Mouse (Mus musculus) bone marrow macrophage, adult 2 months (primary cell): Measurements from ENCODE around the gene Ube2n. TPM values are rescaled to one million over a fixed set of nuclear protein-coding genes. Genes with fewer than 3 reads are reported as not detected.

ENCODE experiments used
- H3K27ac ChIP-seq: 2 replicates; pipeline ENCODE4 v1.5.1; 2012; ENCODE audit warnings: low read depth, low read length; ENCODE audit not compliant: insufficient read depth
- H3K4me1 ChIP-seq: 2 replicates; pipeline ENCODE4 v1.6.1; 2012; ENCODE audit warnings: low read length; ENCODE audit not compliant: control insufficient read depth, insufficient read depth
- H3K4me3 ChIP-seq: 2 replicates; pipeline ENCODE4 v1.5.1; 2012; ENCODE audit warnings: mild to moderate bottlenecking, low read length, moderate library complexity; ENCODE audit not compliant: insufficient read depth
- CTCF ChIP-seq: IDR thresholded peaks from 2 replicates; pipeline ENCODE4 v1.5.1; 2012; ENCODE audit warnings: low read depth, mild to moderate bottlenecking, low read length, moderate library complexity
- POLR2A ChIP-seq: IDR thresholded peaks from 2 replicates; pipeline ENCODE4 v1.6.1; 2012; ENCODE audit warnings: mild to moderate bottlenecking, low read depth, low read length, borderline replicate concordance
- polyA plus RNA-seq: library from polyadenylated mRNA; stranded (reverse); fragments of >200 nt; gene quantifications from 2 replicates; pipeline ENCODE4 v1.2.4, GENCODE M21; 2012; ENCODE audit not compliant: missing spikeins, insufficient read depth, insufficient read length

Gene Ube2n
- polyA plus RNA-seq, 1 experiment = 116 TPM

DNA sequence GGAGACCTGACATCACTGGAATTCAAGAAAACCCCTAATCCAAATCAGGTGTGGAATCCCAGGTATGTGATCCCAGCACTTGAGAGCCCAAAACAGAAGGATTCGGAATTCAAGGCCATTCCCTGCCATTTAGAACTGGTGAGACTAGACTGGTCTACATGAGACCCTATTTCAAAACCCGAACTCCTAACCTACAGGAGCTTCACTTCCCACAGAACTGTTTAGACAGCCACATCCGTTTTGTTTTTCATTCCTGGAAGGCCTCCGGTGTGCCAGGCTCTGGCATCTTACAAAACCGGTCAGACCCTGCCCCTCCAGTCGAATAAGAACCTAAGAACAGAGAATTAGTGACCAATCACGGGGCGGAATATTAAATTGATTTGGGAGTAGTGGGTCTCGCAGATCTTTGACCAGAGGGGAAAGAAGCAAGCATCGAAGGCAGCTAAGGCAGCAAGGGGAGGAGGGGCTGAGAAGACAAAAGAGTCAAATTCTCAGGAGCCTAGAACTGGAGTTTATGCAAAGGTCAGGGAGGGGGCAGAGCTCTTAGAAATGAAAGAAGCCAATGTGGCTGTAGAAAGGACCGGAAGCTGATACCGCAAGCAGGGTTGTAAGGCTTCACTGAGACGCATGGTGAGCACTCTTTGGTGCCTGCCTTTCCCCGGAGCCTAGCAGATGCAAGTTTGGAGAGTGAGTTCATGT is 50.4 kb downstream of the Ube2n start:
- H3K27ac ChIP-seq = no peak overlapping the region
- peaks cover 14% of the 10 kb centered on the region for H3K4me1 ChIP-seq
- TF ChIP-seq CTCF (no peak), POLR2A (no peak)
- no peak overlapping the region for H3K4me3 ChIP-seq

GRCm38 (mm10) chr10:95566786-95567185 is 51.8 kb downstream of the Ube2n start:
- H3K4me1 ChIP-seq = peaks cover 10% of the 10 kb centered on the region
- H3K4me3 ChIP-seq = no peak overlapping the region
- no peak for TF ChIP-seq CTCF
- no peak for TF ChIP-seq POLR2A
- no peak overlapping the region for H3K27ac ChIP-seq

- Histone ChIP-seq H3K4me1 (peaks cover 7% of the 10 kb centered on the region), H3K4me3 (no peak overlapping the region), H3K27ac (no peak overlapping the region)
- no peak for TF ChIP-seq CTCF
- no peak for TF ChIP-seq POLR2A
Observed at GRCm38 (mm10) chr10:95567550-95567949, 52.6 kb downstream of the Ube2n start.

- H3K4me1 ChIP-seq = peaks cover 6% of the 10 kb centered on the region
- no peak overlapping the region for H3K4me3 ChIP-seq
- no peak overlapping the region for H3K27ac ChIP-seq
- TF ChIP-seq POLR2A = no peak
- TF ChIP-seq CTCF = no peak
Observed at GRCm38 (mm10) chr10:95568016-95568415, 53.1 kb downstream of the Ube2n start.

DNA sequence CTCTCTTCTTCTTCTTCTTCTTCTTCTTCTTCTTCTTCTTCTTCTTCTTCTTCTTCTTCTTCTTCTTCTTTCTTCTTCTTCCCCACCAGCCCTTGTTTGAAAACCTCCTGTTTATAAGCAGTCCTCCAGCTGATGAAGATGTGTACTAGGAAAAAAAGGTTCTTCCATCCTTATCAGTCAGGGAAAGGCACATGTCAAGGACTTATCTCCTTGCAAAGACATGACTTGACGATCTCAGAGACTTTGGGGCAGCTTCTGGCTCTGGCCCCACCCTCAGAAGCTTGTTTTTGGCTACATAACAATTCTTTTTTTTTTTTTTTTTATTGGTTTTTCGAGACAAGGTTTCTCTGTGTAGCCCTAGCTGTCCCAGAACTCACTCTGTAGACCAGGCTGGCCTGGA is 54.5 kb downstream of the Ube2n start:
- peaks cover 6% of the 10 kb centered on the region for H3K4me1 ChIP-seq
- H3K27ac ChIP-seq = no peak overlapping the region
- TF ChIP-seq POLR2A = no peak
- TF ChIP-seq CTCF = no peak
- H3K4me3 ChIP-seq = no peak overlapping the region

GRCm38 (mm10) chr10:95574994-95575393 is 60.0 kb downstream of the Ube2n start:
- H3K4me1 ChIP-seq = no peaks in the 10 kb centered on the region
- no peak overlapping the region for H3K27ac ChIP-seq
- TF ChIP-seq POLR2A (no peak), CTCF (no peak)
- H3K4me3 ChIP-seq = no peak overlapping the region

GRCm38 (mm10) chr10:95575839-95576380 is 61.0 kb downstream of the Ube2n start:
- TF ChIP-seq POLR2A = no peak
- TF ChIP-seq CTCF = no peak

DNA sequence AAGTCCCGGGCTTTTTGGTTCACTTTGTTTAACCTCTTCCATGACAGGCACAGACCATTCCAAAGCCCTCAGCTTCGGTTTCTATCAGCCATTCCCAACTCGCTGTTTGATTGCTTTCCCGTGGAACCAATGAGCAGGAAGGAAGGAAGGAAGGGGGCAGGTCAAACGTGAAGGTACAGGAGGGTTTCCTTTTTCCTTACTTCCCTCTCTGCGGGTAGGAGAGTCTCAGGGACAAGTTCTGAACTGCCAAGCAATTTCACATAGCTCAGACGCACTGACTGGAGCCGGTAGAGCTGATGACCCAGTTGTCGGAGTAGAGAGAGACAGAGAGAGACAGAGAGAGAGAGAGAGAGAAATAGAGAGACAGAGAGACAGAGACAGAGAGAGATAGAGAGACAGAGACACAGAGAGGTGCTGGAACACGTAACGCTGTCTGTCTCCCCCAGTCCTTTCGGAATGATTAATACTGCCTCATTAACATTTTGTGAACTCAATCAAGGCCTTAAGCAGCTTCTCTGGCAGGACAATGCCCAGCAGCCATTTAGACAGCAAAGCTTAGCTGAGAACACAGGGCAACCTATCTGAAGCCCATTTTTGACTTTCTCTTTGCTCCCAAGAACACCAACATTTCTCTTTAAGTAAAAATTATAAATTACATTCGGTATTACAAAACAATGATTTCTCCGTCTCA is 62.1 kb downstream of the Ube2n start:
- Histone ChIP-seq H3K27ac (no peak overlapping the region), H3K4me3 (no peak overlapping the region), H3K4me1 (no peaks in the 10 kb centered on the region)
- TF ChIP-seq CTCF = no peak
- no peak for TF ChIP-seq POLR2A

More at GRCm38 (mm10) chr10:95575839-95576380, 61.0 kb downstream of the Ube2n start:
- H3K27ac ChIP-seq = no peak overlapping the region
- no peaks in the 10 kb centered on the region for H3K4me1 ChIP-seq
- H3K4me3 ChIP-seq = no peak overlapping the region

DNA sequence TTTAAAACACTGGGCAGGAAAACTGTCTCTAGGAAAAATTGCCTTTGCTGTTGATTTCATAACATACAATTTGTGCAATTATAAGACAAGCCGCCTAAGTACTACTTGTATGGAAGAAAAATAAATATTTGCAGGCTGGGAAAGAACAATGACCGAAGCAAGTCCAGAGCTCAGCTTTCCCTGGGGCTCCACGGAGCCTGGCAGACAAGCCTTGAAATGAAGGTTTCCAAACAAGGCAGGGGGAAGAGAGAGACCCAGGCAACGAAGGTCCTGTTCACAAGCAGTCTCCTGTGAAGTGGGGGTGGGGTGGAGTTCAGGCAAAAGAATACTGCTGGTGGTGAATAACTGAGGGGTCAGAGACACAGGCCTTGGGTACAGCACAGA is 62.6 kb downstream of the Ube2n start:
- Histone ChIP-seq H3K27ac (no peak overlapping the region), H3K4me1 (no peaks in the 10 kb centered on the region), H3K4me3 (no peak overlapping the region)
- TF ChIP-seq POLR2A (no peak), CTCF (no peak)

- TF ChIP-seq CTCF (no peak), POLR2A (no peak)
- Histone ChIP-seq H3K27ac (no peak overlapping the region), H3K4me1 (peaks cover 4% of the 10 kb centered on the region; the same call in 1 of the 2 replicates), H3K4me3 (no peak overlapping the region)
Observed at GRCm38 (mm10) chr10:95585554-95585953, 70.6 kb downstream of the Ube2n start.
